23 mouse cellular contexts compared by ENCODE assay signal in genomic region chrX:143105866-143106265, GRCm38 (mm10). TPM values are rescaled to one million over a fixed set of nuclear protein-coding genes. Genes with fewer than 3 reads are reported as not detected.
A peak's percentile ranks its signal among the peaks of the same experiment; 100 is the strongest.
DNase-seq lines count a peak whose midpoint lies in the region; ATAC-seq and TF ChIP-seq lines count a peak whose summit lies in the region.
"Had no signal": no experiment of that assay in that cellular context is flagged by ENCODE, and none has a peak within 500 bp of the region (broad histone marks: within the 10 kb centered on the region; RNA-seq: fewer than 3 reads in every experiment).

No protein-coding gene starts in this region.

- TF ChIP-seq POLR2A in liver, adult 2 months (IDR thresholded peaks at IDR 0.05; ENCODE audit: extremely low read depth, insufficient read depth, low read length) = no peak

- no peak overlapping the region for H3K4me2 ChIP-seq in liver, postnatal 0 days (ENCODE audit: low read depth, low read length)
- H3K4me2 ChIP-seq: heart, embryonic 11.5 days; hindbrain, embryonic 12.5 days; hindbrain, embryonic 15.5 days had no signal

- H3K9me3 ChIP-seq in liver, postnatal 0 days (ENCODE audit: low read length) = no peaks in the 10 kb centered on the region
- H3K9me3 ChIP-seq: hindbrain, embryonic 12.5 days; hindbrain, embryonic 15.5 days had no signal

- no peak overlapping the region for H3K4me3 ChIP-seq in liver, adult 2 months (ENCODE audit: insufficient read depth, low read depth, low read length)
- H3K4me3 ChIP-seq in liver, postnatal 0 days (ENCODE audit: low read depth, low read length) = no peak overlapping the region
- H3K4me3 ChIP-seq: gastrocnemius, adult 2 months; hindbrain, embryonic 12.5 days; hindbrain, embryonic 15.5 days had no signal

- no peak for ATAC-seq in liver, postnatal 0 days
- ATAC-seq: forebrain, embryonic 14.5 days; forebrain, postnatal 0 days; intestine, postnatal 0 days; Patski had no signal

- WGBS in liver, adult 2 months = 13% methylated on average over 1 of the region's 1 CpGs
- 91% methylated on average over 1 of the region's 1 CpGs for WGBS in liver, postnatal 0 days (ENCODE audit: insufficient replicate concordance)

- H3K27me3 ChIP-seq in liver, adult 2 months (ENCODE audit: control insufficient read depth, insufficient read depth, low read length) = no peaks in the 10 kb centered on the region
- no peaks in the 10 kb centered on the region for H3K27me3 ChIP-seq in liver, postnatal 0 days (ENCODE audit: insufficient read depth, low read length)
- H3K27me3 ChIP-seq: hindbrain, embryonic 12.5 days; hindbrain, embryonic 15.5 days had no signal

- H3K9ac ChIP-seq in liver, adult 2 months (ENCODE audit: low read depth, low read length) = no peak overlapping the region
- no peak overlapping the region for H3K9ac ChIP-seq in liver, postnatal 0 days (replicated peaks)
- H3K9ac ChIP-seq: forebrain, postnatal 0 days; hindbrain, embryonic 12.5 days; hindbrain, embryonic 15.5 days had no signal

- no peaks in the 10 kb centered on the region for H3K36me3 ChIP-seq in liver, adult 2 months (ENCODE audit: control insufficient read depth, insufficient read depth, low read length)
- H3K36me3 ChIP-seq in liver, postnatal 0 days (replicated peaks; ENCODE audit: insufficient read depth, low read length) = no peaks in the 10 kb centered on the region
- H3K36me3 ChIP-seq: hindbrain, embryonic 12.5 days; hindbrain, embryonic 15.5 days had no signal

- H3K27ac ChIP-seq in liver, adult 2 months (replicated peaks; ENCODE audit: insufficient read depth, low read depth, low read length) = no peak overlapping the region
- no peak overlapping the region for H3K27ac ChIP-seq in liver, postnatal 0 days (ENCODE audit: low read depth)
- H3K27ac ChIP-seq: gastrocnemius, adult 2 months; hindbrain, embryonic 12.5 days; hindbrain, embryonic 15.5 days had no signal

- peak; percentile 60 to 64 for DNase-seq in cerebellum, postnatal 10 days
- DNase-seq in cerebellum, adult 18-20 months = no peak
- peak; percentile 74 for DNase-seq in liver, adult 2 months (ENCODE audit: extremely low read depth, low read depth, low spot score)
- no peak for DNase-seq in liver, postnatal 0 days
- peak; percentile 73 for DNase-seq in adipocyte (ENCODE audit: low spot score)
- no peak for DNase-seq in urinary bladder, postnatal 14 days (ENCODE audit: low spot score)
- DNase-seq: adrenal gland, adult 2 months; cerebellum, adult 11-12 months; cerebellum, adult 9-10 months; cerebellum, postnatal 36 days; forebrain, postnatal 0 days; gastrocnemius, adult 2 months; gastrocnemius, postnatal 14 days; heart, adult 11 months had no signal

- no peak for TF ChIP-seq CTCF in liver, adult 2 months (IDR thresholded peaks at IDR 0.05; ENCODE audit: low read depth, low read length)
- no peak for TF ChIP-seq CTCF in liver, postnatal 0 days (IDR thresholded peaks at IDR 0.05; ENCODE audit: low read depth)

- H3K4me1 ChIP-seq in liver, adult 2 months (ENCODE audit: control insufficient read depth, insufficient read depth, low read length) = 0 out of 2 replicates have a peak, but pooled peaks cover 2% of the 10 kb centered on the region
- no peaks in the 10 kb centered on the region for H3K4me1 ChIP-seq in liver, postnatal 0 days (ENCODE audit: insufficient read depth)
- H3K4me1 ChIP-seq: hindbrain, embryonic 12.5 days; hindbrain, embryonic 15.5 days had no signal

- H3K79me2 ChIP-seq in liver, adult 2 months (ENCODE audit: control insufficient read depth, insufficient read depth, low read length) = no peaks in the 10 kb centered on the region

- no peak for TF ChIP-seq EP300 in liver, postnatal 0 days (IDR thresholded peaks at IDR 0.05; ENCODE audit: low read depth)

RNA-seq across cellular contexts. Expression of gene Rtl9, which starts 6.5 kb away (rescaled TPM):
- not detected in 2 replicates for total RNA-seq in liver, adult 2 months (2014; rRNA removed)
- polyA plus RNA-seq in liver, adult 2 months (2012; rRNA removed) = not detected in 2 replicates
- polyA plus RNA-seq in liver, postnatal 0 days (2015; fragmentation: Nextera tagmentation; extraction: Ambion mirVana) = not detected in 2 replicates
- total RNA-seq: ES-E14; hematopoietic stem cell, adult 5-6 weeks had no signal
- polyA plus RNA-seq: heart, embryonic 14.5 days had no signal

Comparison
In these comparisons a context has a peak if more than half of its experiments do, and no peak if none do; other contexts are left out.
1. DNase-seq: peak in cerebellum, postnatal 10 days (2 of 2), liver, adult 2 months (single experiment) and adipocyte (single experiment); none in cerebellum, adult 18-20 months (0 of 2), liver, postnatal 0 days (single experiment) and urinary bladder, postnatal 14 days (single experiment).